Mouse (Mus musculus) MEL (cell line): ENCODE measurements at regions not wholly inside any gene's neighbourhood (a gene's known extent, or its start where the extent isn't known, plus 50 kb on each side); places are given as distances from the start of the nearest gene placed in this dataset.

Experiments used
- MYC ChIP-seq: IDR thresholded peaks from 2 replicates; pipeline ENCODE4 v1.6.1; 2011; ENCODE audit warnings: low read depth, mild to moderate bottlenecking, low read length, improper control_type of control experiment, moderate library complexity
- POLR2AphosphoS2 ChIP-seq: IDR thresholded peaks from 2 replicates; pipeline ENCODE4 v1.6.1; 2011; ENCODE audit warnings: low read length, improper control_type of control experiment

GRCm38 (mm10) chr4:87380716-87381115 lies 150.4 kb upstream of the Slc24a2 start:
- TF ChIP-seq POLR2AphosphoS2 (no peak), MYC (no peak)
